Mouse (Mus musculus) adipocyte (in vitro differentiated cells): ENCODE data around the gene Vps13d.

Experiments
- DNase-seq: peaks from one replicate; pipeline ENCODE4 v3.0.0-alpha.2; 2016; ENCODE audit warnings: low spot score

Gene Vps13d

GRCm38 (mm10) chr4:144977057-144977456 is 217.7 kb downstream of the Vps13d start:
- no peak for DNase-seq

GRCm38 (mm10) chr4:144975505-144975904 is 219.3 kb downstream of the Vps13d start:
- no peak for DNase-seq

DNA sequence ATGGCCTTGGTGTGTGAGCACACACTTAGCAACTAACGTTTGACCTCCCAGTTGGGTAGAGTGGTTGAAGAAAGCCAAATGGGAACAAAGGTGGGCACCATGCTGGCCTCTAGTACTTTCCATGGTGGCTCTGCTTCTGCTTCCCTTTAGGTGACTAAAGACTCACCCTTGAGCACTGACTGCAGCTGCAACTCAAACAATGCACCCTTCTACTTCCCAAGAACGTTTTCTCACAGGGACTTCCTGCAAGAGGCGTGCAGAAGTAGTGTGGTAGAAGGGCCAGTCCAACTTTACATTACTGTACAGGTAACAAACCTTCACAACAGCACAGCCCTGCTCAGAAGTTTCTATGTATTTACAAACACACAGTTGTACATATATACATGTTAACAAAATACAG is 220.3 kb downstream of the Vps13d start:
- no peak for DNase-seq

DNA sequence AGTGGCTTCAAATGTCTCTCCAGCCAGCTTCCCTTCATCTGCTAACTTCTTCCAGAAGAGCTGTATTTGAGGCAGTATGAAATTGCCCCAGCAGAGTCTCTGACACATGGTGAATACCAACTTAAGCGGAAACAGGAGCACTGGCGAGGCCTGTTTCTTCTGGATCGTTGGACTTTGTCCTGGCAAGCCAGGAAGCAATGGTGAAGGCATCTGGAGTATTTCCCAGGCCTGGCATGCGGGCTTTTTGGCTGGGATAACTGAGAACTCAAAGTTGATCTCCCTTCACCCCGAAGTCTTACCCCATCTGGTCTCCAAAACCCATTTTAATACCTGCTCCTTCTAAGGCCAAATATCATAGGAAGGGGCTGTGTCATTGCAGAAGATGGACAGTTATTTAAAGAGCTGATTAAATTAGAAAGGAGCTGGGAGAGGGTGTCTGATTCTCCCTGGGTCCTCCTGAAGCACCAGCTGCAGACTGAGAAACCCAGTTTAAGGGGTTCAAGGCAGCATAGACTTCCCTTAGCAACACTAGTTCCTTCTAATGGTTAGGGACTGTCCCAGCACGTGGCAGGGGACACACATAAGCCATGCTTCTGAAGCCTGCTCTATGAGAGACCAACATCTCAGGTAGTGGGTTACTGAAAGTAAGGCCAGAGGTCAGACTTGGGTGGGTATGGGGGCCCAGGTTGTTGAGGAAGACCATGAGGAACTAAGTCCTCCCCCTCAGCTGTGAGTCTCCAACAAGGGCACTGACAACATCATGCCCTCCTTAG is 221.7 kb downstream of the Vps13d start:
- DNase-seq: peak; percentile 80

DNA sequence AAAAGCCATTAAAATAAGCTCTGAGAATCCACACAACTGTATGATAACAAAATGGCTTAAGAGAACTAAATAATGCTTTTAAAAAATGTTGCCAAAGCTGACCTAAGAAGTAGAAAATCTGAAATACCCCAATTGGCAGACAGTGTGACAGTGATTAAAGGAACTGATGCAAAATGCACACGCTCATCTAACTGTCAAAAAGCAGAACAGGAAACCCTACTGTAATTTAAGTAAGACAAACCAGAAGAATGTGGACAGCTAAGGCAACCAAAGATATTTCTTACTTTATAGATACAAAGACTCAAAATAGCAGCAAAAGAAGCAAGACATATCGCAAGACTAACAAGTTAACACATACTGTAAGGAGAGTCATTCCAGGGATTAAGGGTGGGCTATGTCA is 223.8 kb downstream of the Vps13d start:
- DNase-seq: no peak

DNA sequence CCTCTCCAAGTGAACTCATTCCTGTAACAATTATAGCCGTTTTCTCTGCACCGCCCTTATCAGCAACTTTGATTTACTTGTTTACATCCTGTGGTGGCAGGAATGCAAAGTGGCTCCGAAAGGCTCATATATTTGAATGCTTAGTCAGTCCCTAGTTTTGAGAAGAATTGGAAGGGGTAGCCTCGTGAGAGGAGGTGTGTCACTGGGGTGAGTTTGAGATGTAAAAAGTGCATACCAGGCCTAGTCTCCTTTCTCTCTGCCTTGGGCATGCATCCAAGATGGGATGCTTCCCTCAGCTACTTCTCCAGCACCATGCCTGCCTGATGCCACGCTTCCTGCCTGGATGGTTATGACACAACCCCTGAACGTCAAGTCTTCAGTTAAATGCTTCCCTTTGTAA is 225.8 kb downstream of the Vps13d start:
- DNase-seq: no peak

GRCm38 (mm10) chr4:144968371-144968770 is 226.4 kb downstream of the Vps13d start:
- no peak for DNase-seq

DNA sequence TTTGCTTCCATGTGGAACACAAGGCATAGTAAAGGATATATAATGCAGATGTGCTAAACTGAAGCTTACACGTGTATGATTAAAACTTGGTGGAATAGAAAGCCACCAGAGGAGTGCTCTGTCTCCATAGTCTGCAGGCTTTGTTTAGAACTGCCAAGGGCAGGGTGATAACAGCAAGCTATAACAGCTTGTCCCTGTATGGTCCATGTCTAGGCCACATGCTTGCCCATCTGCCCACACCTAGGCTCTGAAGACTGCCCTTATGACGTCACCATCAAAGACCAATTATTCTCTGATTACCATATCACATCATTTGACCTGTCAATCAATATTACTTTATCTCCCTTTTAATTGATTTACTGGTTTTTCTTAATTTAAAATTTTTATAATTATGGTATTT is 229.6 kb downstream of the Vps13d start:
- no peak for DNase-seq

DNA sequence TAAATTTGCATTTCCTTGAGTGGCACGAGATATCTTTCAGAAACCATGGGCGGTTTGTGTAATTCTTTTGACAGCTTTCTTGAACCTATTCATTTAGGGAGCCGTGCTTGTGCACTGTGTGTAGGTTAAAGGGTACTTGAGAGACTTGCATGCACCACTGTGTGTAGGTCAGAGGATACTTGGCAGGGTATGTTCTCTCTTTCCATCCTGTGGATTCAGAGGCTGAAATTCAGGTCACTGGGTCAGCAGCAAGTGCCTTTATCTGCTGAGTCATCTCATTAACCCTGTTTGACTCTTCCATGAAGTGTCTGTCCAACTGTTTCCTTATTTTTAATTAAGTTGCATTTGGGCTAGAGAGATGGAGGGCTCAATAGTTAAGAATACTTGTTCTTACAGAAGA is 233.1 kb downstream of the Vps13d start:
- no peak for DNase-seq

DNA sequence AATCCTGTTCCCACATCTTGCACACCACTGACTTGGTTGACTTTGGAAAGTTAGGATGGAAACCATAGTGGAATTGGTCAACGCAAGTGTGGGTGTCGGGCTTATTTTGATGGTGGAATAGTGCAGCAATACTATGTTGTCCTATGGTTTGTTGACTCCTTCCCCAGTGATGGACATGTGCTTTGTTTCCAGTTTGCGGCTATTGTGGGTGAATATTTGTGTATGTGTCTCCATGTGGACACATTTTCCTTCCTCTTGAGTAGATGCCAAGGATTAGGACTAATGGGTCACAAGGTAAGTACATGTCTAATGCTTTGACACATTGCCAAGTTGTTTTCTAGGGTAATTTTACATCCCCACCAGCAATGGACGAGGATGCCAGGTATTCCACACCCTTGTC is 233.6 kb downstream of the Vps13d start:
- DNase-seq: peak; percentile 15

GRCm38 (mm10) chr4:144960188-144960904 is 234.5 kb downstream of the Vps13d start:
- peak; percentile 94 for DNase-seq

- peak; percentile 88 for DNase-seq
These were observed 237.1 kb downstream of the Vps13d start for GRCm38 (mm10) chr4:144957721-144958120.

GRCm38 (mm10) chr4:144957186-144957585 is 237.6 kb downstream of the Vps13d start:
- DNase-seq: peak; percentile 97

DNA sequence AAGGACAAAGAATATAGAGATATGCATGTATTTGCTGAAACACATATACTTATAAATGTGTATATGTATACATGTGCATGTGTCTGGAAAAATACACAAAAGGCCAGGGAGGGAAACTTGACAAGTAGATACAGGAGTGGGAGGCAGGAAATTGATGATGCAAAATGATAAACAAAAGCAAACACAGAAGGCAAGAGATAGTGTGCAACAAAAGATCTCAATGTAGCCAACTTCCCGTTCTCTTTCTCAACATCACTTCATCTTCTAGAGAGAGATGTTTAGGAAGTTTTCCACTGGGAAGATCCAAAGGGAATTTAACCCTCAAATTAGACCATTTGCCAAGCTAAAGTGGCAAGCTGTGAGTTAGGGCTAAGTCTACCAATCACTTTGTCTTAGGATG is 238.5 kb downstream of the Vps13d start:
- DNase-seq: no peak

DNA sequence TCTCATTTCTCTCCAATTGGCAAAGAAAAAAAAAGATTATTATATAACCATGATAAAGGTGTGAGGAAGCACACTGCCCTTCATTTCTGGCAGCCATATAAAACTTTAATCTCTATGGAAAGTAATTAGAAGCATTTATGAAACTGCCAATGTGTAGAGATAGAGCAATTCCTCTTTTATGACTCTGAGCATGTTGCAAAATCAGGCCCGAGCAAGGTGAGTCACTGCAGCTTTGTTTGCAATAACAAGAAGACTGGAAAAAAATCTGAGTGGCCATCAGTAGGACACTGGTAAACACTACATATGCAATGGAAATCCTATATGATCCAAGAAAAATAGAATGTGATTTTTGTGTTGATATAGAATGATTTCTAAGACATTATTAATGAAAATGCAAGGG is 238.9 kb downstream of the Vps13d start:
- DNase-seq: no peak

- DNase-seq: no peak
These were observed 241.4 kb downstream of the Vps13d start for GRCm38 (mm10) chr4:144953421-144953820.

DNA sequence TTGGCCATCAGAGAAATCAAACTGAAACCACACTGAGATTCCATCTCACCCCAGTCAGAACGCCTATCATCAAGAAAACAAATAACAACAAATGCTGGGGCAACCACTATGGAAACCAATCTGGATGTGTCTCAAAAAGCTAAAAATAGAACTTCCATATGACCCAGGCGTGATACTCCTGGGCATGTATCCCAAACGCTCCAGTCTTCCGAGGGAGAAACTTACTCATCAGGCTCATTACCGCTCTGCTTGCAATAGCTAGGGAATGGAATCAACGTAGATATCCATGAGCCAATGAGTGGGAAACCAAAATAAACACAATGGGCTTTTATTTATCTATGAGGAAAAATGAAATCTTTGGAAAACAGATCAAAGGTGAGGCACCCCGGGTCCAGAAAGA is 242.9 kb downstream of the Vps13d start:
- DNase-seq: peak; percentile 89

- peak; percentile 66 for DNase-seq
These were observed 243.9 kb downstream of the Vps13d start for GRCm38 (mm10) chr4:144950883-144951282.

- no peak for DNase-seq
These were observed 244.5 kb downstream of the Vps13d start for GRCm38 (mm10) chr4:144950327-144950711.

- peak; percentile 86 for DNase-seq
These were observed 245.1 kb downstream of the Vps13d start for GRCm38 (mm10) chr4:144949441-144950326.

GRCm38 (mm10) chr4:144947738-144948390 is 246.9 kb downstream of the Vps13d start:
- DNase-seq: peak; percentile 64

DNA sequence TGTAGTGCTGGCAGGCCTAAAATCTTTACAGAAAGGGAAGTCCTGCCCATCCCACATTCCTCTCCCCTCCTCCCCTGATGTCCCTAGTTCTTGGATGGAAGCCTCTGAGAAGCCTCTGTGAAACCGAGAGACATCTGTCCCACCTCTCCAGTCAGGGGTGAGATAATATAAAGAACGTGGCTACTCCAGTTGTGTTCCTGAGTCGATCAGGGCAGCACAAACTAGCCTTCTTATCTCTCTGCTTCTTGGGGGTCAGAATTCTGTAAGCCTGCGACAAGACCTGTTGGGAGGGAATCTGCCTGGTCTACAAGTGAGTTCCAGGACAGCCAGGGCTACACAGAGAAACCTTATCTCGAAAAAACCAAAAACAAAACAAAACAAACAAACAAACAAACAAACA is 251.5 kb downstream of the Vps13d start:
- DNase-seq: no peak
